Mouse (Mus musculus) heart, embryonic 10.5 days (tissue): Measurements from ENCODE around the gene Otx2. TPM values are rescaled to one million over a fixed set of nuclear protein-coding genes. Genes with fewer than 3 reads are reported as not detected.

Experiments
- DNase-seq: peaks from one replicate; pipeline ENCODE4 v3.0.0-alpha.2; 2017; ENCODE audit warnings: low spot score
- H3K27ac ChIP-seq: fragments of 300-500 bp; sonication (generic); 2 replicates; pipeline ENCODE4 v1.5.1; 2016; ENCODE audit warnings: mild to moderate bottlenecking
- H3K27me3 ChIP-seq: fragments of 300-500 bp; sonication (generic); 2 replicates; pipeline ENCODE4 v1.6.1; 2016; ENCODE audit warnings: mild to moderate bottlenecking; ENCODE audit not compliant: poor library complexity, insufficient read depth, severe bottlenecking
- H3K36me3 ChIP-seq: fragments of 300-500 bp; sonication (generic); 2 replicates; pipeline ENCODE4 v1.6.1; 2016; ENCODE audit warnings: mild to moderate bottlenecking, moderate library complexity
- H3K4me1 ChIP-seq: fragments of 300-500 bp; sonication (generic); 2 replicates; pipeline ENCODE4 v1.6.1; 2016; ENCODE audit warnings: mild to moderate bottlenecking
- H3K4me3 ChIP-seq: fragments of 300-500 bp; sonication (generic); 2 replicates; pipeline ENCODE4 v1.5.1; 2016; ENCODE audit warnings: mild to moderate bottlenecking, moderate library complexity
- H3K9me3 ChIP-seq: fragments of 300-500 bp; sonication (generic); 2 replicates; pipeline ENCODE4 v1.6.1; 2016; ENCODE audit warnings: mild to moderate bottlenecking, moderate library complexity
- WGBS: fragments of 180-500 bp; shearing (Covaris S2); methylation state at CpG from one replicate; pipeline ENCODE4 v1.1.7; 2016; 5-methylcytosine and 5-hydroxymethylcytosine counted together
- polyA plus RNA-seq: library from polyadenylated mRNA; unstranded; fragments of >200 nt; fragmentation: Nextera tagmentation; extraction: Ambion mirVana; gene quantifications from 2 replicates; pipeline ENCODE4 v1.2.1, GENCODE M21; 2016

Otx2 gene
- 0.20 and 0.57 TPM in 2 replicates for polyA plus RNA-seq

GRCm38 (mm10) chr14:48673541-48673940, at the start of gene Otx2:
Otx2 (minus strand) TSS chr14:48673819.
- H3K4me3 ChIP-seq, result peak within 1 kb of the TSS; percentile 50
- DNase-seq, result no peak
- no peaks in the 10 kb centered on the region for H3K9me3 ChIP-seq
- H3K36me3 ChIP-seq, result no peaks in the 10 kb centered on the region
- under 1% methylated on average over 27 of the region's 27 CpGs for WGBS
- peaks cover 83% of the 10 kb centered on the region for H3K27me3 ChIP-seq
- H3K4me1 ChIP-seq, result peaks cover 17% of the 10 kb centered on the region
- no peak within 1 kb of the TSS for H3K27ac ChIP-seq

DNA sequence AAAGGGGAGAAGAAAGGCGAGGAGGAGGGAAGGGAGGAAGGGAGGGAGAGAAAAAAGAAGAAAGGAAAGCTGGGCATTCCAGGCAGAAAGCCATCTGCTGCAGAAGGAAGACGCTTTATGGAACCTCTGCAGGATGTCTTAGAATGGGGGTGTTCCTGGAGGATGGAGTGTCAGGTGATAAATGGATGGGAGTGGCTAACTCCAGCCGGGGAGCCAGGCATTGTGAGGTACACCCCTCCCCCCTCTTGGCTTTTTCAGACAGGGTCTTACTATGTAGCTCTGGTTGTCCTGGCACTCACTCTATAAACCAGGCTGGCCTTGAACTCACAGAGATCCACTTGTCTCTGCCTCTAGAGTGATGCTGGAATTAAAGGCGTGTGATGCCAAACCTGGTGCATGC, 49.1 kb upstream of the Otx2 start:
- Histone ChIP-seq H3K4me3 (no peak overlapping the region), H3K27ac (no peak overlapping the region), H3K27me3 (no peaks in the 10 kb centered on the region), H3K9me3 (no peaks in the 10 kb centered on the region), H3K4me1 (no peaks in the 10 kb centered on the region), H3K36me3 (no peaks in the 10 kb centered on the region)
- WGBS, result 44% methylated on average over 4 of the region's 4 CpGs
- DNase-seq, result no peak

DNA sequence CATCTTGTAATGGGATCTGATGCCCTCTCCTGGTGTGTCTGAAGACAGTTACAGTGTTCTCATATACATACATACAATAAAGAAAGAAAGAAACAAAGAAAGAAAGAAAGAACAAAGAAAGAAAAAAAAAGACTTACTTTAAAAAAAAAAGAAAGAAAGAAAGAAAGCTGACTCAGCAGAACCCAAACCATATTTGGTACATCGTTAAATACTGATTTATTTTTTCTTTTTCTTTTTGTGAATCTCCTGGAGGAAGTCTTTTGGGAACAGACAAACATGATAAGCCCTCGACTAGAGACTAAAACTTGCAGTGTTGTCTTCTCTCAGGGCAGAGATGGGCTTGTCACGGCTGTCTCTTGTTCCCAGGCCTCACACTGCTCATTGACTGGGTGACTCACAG, 45.7 kb upstream of the Otx2 start:
- H3K27me3 ChIP-seq, result no peaks in the 10 kb centered on the region
- no peaks in the 10 kb centered on the region for H3K4me1 ChIP-seq
- no peaks in the 10 kb centered on the region for H3K36me3 ChIP-seq
- H3K27ac ChIP-seq, result no peak overlapping the region
- no peak overlapping the region for H3K4me3 ChIP-seq
- WGBS, result 72% methylated on average over 3 of the region's 3 CpGs
- H3K9me3 ChIP-seq, result no peaks in the 10 kb centered on the region
- DNase-seq, result no peak

DNA sequence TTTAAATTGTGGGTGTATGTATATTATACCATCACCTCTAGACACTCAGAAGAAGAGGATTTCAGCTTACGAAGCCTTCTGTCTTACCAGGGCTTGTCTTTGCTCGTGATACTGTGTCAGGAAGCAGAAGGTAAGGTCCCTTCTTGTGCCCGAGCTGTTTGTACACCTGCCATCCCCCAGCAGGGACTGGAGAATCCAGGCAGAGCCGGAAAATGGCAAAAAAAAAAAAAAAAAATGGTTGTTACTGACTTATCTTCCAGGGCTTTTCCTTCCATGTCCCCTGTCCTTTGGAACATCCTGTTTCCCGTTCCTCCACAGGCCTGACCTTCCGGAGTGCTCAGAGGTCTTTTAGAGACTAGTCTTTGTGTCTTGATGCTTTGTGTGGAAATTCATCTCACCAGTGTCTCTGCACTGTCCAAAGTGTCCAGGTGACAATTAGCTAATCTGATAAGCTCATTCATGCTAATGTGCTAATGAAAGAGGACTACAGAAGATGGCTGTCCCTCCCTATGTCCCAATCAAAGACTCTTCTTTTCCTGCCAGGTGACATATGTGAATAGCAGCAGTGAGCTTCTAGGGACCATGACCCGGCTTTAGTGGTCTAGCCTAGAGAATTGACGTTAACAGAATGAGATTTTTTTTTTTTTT, 44.1 kb upstream of the Otx2 start:
- Histone ChIP-seq H3K4me1 (no peaks in the 10 kb centered on the region), H3K4me3 (no peak overlapping the region), H3K9me3 (no peaks in the 10 kb centered on the region), H3K36me3 (no peaks in the 10 kb centered on the region), H3K27me3 (no peaks in the 10 kb centered on the region), H3K27ac (no peak overlapping the region)
- 72% methylated on average over 8 of the region's 8 CpGs for WGBS
- DNase-seq, result no peak

GRCm38 (mm10) chr14:48716456-48716855, 42.8 kb upstream of the Otx2 start:
- 88% methylated on average over 4 of the region's 4 CpGs for WGBS
- Histone ChIP-seq H3K4me1 (no peaks in the 10 kb centered on the region), H3K9me3 (no peaks in the 10 kb centered on the region), H3K27ac (no peak overlapping the region), H3K4me3 (no peak overlapping the region), H3K36me3 (no peaks in the 10 kb centered on the region), H3K27me3 (no peaks in the 10 kb centered on the region)
- no peak for DNase-seq

DNA sequence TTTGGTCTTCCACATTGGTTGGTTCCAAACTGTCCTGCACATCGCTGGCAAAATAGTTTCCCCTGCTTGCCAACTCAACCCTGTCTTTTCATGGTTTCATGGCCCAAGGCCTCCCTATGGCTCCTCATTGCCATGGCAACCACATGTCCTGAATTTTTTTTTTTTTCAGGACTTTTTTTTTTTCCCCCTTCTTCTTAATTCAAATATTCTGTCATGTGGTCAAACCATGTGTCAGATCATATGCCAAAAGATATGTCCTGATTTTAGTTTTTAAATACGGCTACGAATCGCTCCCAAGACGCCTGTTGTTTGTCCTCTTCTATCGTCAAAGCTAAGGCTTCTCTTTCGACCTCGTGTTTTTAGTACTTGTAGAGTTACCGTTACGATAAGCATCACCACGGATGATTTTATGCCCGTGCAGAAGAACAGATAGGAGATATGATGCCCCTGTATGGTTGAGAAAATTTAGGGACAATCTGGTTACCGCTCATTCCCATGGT, 37.3 kb upstream of the Otx2 start:
- Histone ChIP-seq H3K27me3 (peaks cover 13% of the 10 kb centered on the region; the same call in 1 of the 2 replicates), H3K4me3 (no peak overlapping the region), H3K9me3 (no peaks in the 10 kb centered on the region), H3K27ac (no peak overlapping the region), H3K4me1 (no peaks in the 10 kb centered on the region), H3K36me3 (no peaks in the 10 kb centered on the region)
- DNase-seq, result no peak
- 84% methylated on average over 13 of the region's 13 CpGs for WGBS

- WGBS, result 57% methylated on average over 11 of the region's 11 CpGs
- no peaks in the 10 kb centered on the region for H3K9me3 ChIP-seq
- no peak for DNase-seq
These were observed 36.6 kb upstream of the Otx2 start for GRCm38 (mm10) chr14:48710062-48710870.

GRCm38 (mm10) chr14:48709371-48710061, 35.9 kb upstream of the Otx2 start:
- H3K27ac ChIP-seq, result no peak overlapping the region
- no peak for DNase-seq
- H3K27me3 ChIP-seq, result peaks cover 23% of the 10 kb centered on the region; the same call in 1 of the 2 replicates
- WGBS, result under 1% methylated on average over 20 of the region's 20 CpGs
- no peaks in the 10 kb centered on the region for H3K36me3 ChIP-seq
- no peaks in the 10 kb centered on the region for H3K4me1 ChIP-seq
- peak overlapping the region; percentile 61 for H3K4me3 ChIP-seq
- no peaks in the 10 kb centered on the region for H3K9me3 ChIP-seq

More at GRCm38 (mm10) chr14:48710062-48710870, 36.6 kb upstream of the Otx2 start:
- Histone ChIP-seq H3K27me3 (peaks cover 19% of the 10 kb centered on the region; the same call in 1 of the 2 replicates), H3K4me1 (no peaks in the 10 kb centered on the region), H3K36me3 (no peaks in the 10 kb centered on the region), H3K27ac (no peak overlapping the region), H3K4me3 (peak overlapping the region; percentile 61)

GRCm38 (mm10) chr14:48707844-48708383, 34.3 kb upstream of the Otx2 start:
- Histone ChIP-seq H3K9me3 (no peaks in the 10 kb centered on the region), H3K4me1 (no peaks in the 10 kb centered on the region), H3K36me3 (no peaks in the 10 kb centered on the region), H3K27me3 (peaks cover 23% of the 10 kb centered on the region; the same call in 1 of the 2 replicates), H3K27ac (no peak overlapping the region), H3K4me3 (no peak overlapping the region)
- no peak for DNase-seq
- 13% methylated on average over 6 of the region's 6 CpGs for WGBS

- peaks cover 23% of the 10 kb centered on the region; the same call in 1 of the 2 replicates for H3K27me3 ChIP-seq
- H3K4me1 ChIP-seq, result no peaks in the 10 kb centered on the region
- WGBS, result 66% methylated on average over 5 of the region's 5 CpGs
- no peak overlapping the region for H3K4me3 ChIP-seq
- no peak overlapping the region for H3K27ac ChIP-seq
- no peaks in the 10 kb centered on the region for H3K36me3 ChIP-seq
- DNase-seq, result no peak
- H3K9me3 ChIP-seq, result no peaks in the 10 kb centered on the region
These were observed 33.8 kb upstream of the Otx2 start for GRCm38 (mm10) chr14:48707391-48707790.

- Histone ChIP-seq H3K9me3 (no peaks in the 10 kb centered on the region), H3K4me1 (no peaks in the 10 kb centered on the region), H3K36me3 (no peaks in the 10 kb centered on the region), H3K27ac (no peak overlapping the region), H3K27me3 (peaks cover 10% of the 10 kb centered on the region; the same call in 1 of the 2 replicates), H3K4me3 (no peak overlapping the region)
- DNase-seq, result no peak
- 41% methylated on average over 8 of the region's 8 CpGs for WGBS
These were observed 27.3 kb upstream of the Otx2 start for GRCm38 (mm10) chr14:48700790-48701370.

DNA sequence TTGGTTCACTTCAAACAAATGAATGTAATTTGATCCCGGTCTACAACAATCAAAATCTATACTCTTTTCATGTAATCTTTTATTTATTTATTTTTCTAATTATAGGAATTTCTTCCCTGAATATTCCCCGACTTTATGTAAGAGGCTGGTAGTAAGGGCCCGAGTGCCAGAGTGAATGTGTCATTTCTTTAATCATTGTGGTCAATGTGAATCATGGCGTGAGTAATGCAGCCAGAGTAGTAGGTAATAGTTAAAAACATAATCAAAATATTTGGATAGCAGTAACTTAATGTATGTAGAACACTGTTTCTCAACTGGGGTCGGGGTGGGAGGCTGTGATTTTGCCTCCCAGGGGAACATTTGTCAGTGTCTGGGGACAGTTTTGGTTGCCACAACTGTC, 6.0 kb upstream of the Otx2 start:
- WGBS, result 72% methylated on average over 5 of the region's 5 CpGs
- DNase-seq, result no peak
- Histone ChIP-seq H3K4me1 (no peaks in the 10 kb centered on the region), H3K4me3 (no peak overlapping the region), H3K36me3 (no peaks in the 10 kb centered on the region), H3K27ac (no peak overlapping the region), H3K9me3 (no peaks in the 10 kb centered on the region), H3K27me3 (peaks cover 27% of the 10 kb centered on the region)
